Mouse (Mus musculus): ENCODE data around the gene Ccdc9.

DNA sequence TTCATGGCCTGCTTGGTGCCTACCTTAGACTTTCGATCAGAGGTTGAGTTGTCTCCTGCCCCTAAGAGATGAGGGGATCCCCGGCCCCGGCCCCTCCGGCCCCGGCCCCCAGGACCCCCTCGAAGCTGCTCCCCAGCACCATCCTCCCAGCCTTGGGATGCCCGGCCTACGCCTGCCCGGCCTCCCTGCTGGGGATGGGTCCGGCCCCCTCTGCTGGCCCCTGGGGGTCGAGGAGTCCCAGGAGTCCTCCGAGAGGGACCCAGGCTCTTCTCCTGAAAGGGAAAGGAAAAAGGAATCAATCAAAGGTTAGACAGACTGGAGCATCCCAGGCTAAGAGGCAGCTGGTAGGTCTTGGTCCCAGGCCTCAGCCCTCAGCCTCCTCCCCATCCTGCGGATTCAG, 4.3 kb downstream of the Ccdc9 start:
- TF ChIP-seq CTCF (IDR thresholded peaks at IDR 0.05; ENCODE audit: low read depth, low read length) (no peak), GATA1 (IDR thresholded peaks at IDR 0.05; ENCODE audit: borderline replicate concordance, low read length) (no peak)
